10 mouse cellular contexts compared by ENCODE assay signal in genomic region chr4:136089748-136090583, GRCm38 (mm10). TPM values are rescaled to one million over a fixed set of nuclear protein-coding genes. Genes with fewer than 3 reads are reported as not detected.
DNase-seq lines count a peak whose midpoint lies in the region; ATAC-seq and TF ChIP-seq lines count a peak whose summit lies in the region.
"Had no signal": no experiment of that assay in that cellular context is flagged by ENCODE, and none has a peak within 500 bp of the region (broad histone marks: within the 10 kb centered on the region; RNA-seq: fewer than 3 reads in every experiment).

No protein-coding gene starts in this region.

- no peak for ATAC-seq in intestine, embryonic 14.5 days (replicated peaks; ENCODE audit: low FRiP score, low TSS enrichment, low read depth)
- no peak for ATAC-seq in limb, embryonic 14.5 days (ENCODE audit: low FRiP score, low read depth)
- no peak for ATAC-seq in forebrain, embryonic 15.5 days (replicated peaks)

- H3K27ac ChIP-seq in intestine, embryonic 14.5 days (ENCODE audit: low read depth): peak overlapping the region; percentile 38; the same call in 1 of the 2 replicates
- no peak overlapping the region for H3K27ac ChIP-seq in limb, embryonic 14.5 days (replicated peaks; ENCODE audit: low read depth, low read length)
- no peak overlapping the region for H3K27ac ChIP-seq in forebrain, embryonic 15.5 days (replicated peaks)
- H3K27ac ChIP-seq: hindbrain, embryonic 15.5 days had no signal

- no peak overlapping the region for H3K4me2 ChIP-seq in intestine, embryonic 14.5 days (ENCODE audit: low read length)
- H3K4me2 ChIP-seq in limb, embryonic 14.5 days (replicated peaks; ENCODE audit: low read depth, low read length, severe bottlenecking): no peak overlapping the region
- H3K4me2 ChIP-seq in forebrain, embryonic 15.5 days (replicated peaks): no peak overlapping the region
- H3K4me2 ChIP-seq: hindbrain, embryonic 15.5 days had no signal

- 58% methylated on average over 11 of the region's 11 CpGs for WGBS in intestine, embryonic 14.5 days
- 54% methylated on average over 11 of the region's 11 CpGs for WGBS in limb, embryonic 14.5 days
- WGBS in forebrain, embryonic 15.5 days: 58% methylated on average over 11 of the region's 11 CpGs

- DNase-seq in spleen, postnatal 36 days (ENCODE audit: low spot score in 2 of 2): peak; percentile 68
- no peak for DNase-seq in spleen, postnatal 14 days (ENCODE audit: low spot score in 2 of 2)
- DNase-seq in intestine, embryonic 14.5 days (ENCODE audit: low spot score): no peak
- DNase-seq in limb, embryonic 14.5 days (ENCODE audit: low spot score): peak; percentile 34
- no peak for DNase-seq in layer of hippocampus, postnatal 25 days (ENCODE audit: extremely low spot score in 1 of 2, low spot score in 1 of 2)
- DNase-seq in urinary bladder, adult 2 months (ENCODE audit: low spot score): no peak
- DNase-seq in layer of hippocampus, adult 11-12 months (ENCODE audit: low spot score): no peak
- DNase-seq: lung, adult 18-20 months had no signal

- no peak overlapping the region for H3K9ac ChIP-seq in intestine, embryonic 14.5 days (ENCODE audit: low read length)
- no peak overlapping the region for H3K9ac ChIP-seq in limb, embryonic 14.5 days (ENCODE audit: low read depth, low read length, severe bottlenecking)
- no peak overlapping the region for H3K9ac ChIP-seq in forebrain, embryonic 15.5 days (replicated peaks)
- H3K9ac ChIP-seq: hindbrain, embryonic 15.5 days had no signal

- 0 out of 2 replicates have a peak, but pooled peaks cover 3% of the 10 kb centered on the region for H3K9me3 ChIP-seq in intestine, embryonic 14.5 days (ENCODE audit: control insufficient read depth, low read length)
- 0 out of 2 replicates have a peak, but pooled peaks cover 3% of the 10 kb centered on the region for H3K9me3 ChIP-seq in limb, embryonic 14.5 days (ENCODE audit: control insufficient read depth, low read length)
- no peaks in the 10 kb centered on the region for H3K9me3 ChIP-seq in forebrain, embryonic 15.5 days
- H3K9me3 ChIP-seq: hindbrain, embryonic 15.5 days had no signal

- TF ChIP-seq POLR2A in limb, embryonic 14.5 days (IDR thresholded peaks at IDR 0.05; ENCODE audit: borderline replicate concordance, extremely low read depth, insufficient read depth, insufficient read length): no peak

- H3K36me3 ChIP-seq in intestine, embryonic 14.5 days (ENCODE audit: control insufficient read depth, insufficient read depth, low read length): no peaks in the 10 kb centered on the region
- H3K36me3 ChIP-seq in limb, embryonic 14.5 days (ENCODE audit: control insufficient read depth, insufficient read depth, low read length): no peaks in the 10 kb centered on the region
- H3K36me3 ChIP-seq in forebrain, embryonic 15.5 days: no peaks in the 10 kb centered on the region
- H3K36me3 ChIP-seq: hindbrain, embryonic 15.5 days had no signal

- 0 out of 2 replicates have a peak, but pooled peaks cover 6% of the 10 kb centered on the region for H3K4me1 ChIP-seq in intestine, embryonic 14.5 days (replicated peaks; ENCODE audit: control insufficient read depth, insufficient read depth, low read length)
- H3K4me1 ChIP-seq in limb, embryonic 14.5 days (ENCODE audit: control insufficient read depth, insufficient read depth, low read length): no peaks in the 10 kb centered on the region
- no peaks in the 10 kb centered on the region for H3K4me1 ChIP-seq in forebrain, embryonic 15.5 days

- H3K4me3 ChIP-seq in intestine, embryonic 14.5 days (ENCODE audit: low read depth, low read length): no peak overlapping the region
- H3K4me3 ChIP-seq in limb, embryonic 14.5 days (replicated peaks; ENCODE audit: low read length): no peak overlapping the region
- no peak overlapping the region for H3K4me3 ChIP-seq in forebrain, embryonic 15.5 days
- H3K4me3 ChIP-seq: hindbrain, embryonic 15.5 days had no signal

- no peaks in the 10 kb centered on the region for H3K27me3 ChIP-seq in intestine, embryonic 14.5 days (replicated peaks; ENCODE audit: control insufficient read depth, insufficient read depth, low read length)
- no peaks in the 10 kb centered on the region for H3K27me3 ChIP-seq in limb, embryonic 14.5 days (ENCODE audit: control insufficient read depth, insufficient read depth, low read length)
- H3K27me3 ChIP-seq in forebrain, embryonic 15.5 days: no peaks in the 10 kb centered on the region
- H3K27me3 ChIP-seq: hindbrain, embryonic 15.5 days had no signal

RNA-seq across cellular contexts. Expression of gene Rpl11, which starts 36.7 kb away (rescaled TPM):
- 575 and 596 TPM in 2 replicates for polyA plus RNA-seq in intestine, embryonic 14.5 days (2014; fragmentation: Nextera tagmentation; extraction: Ambion mirVana)
- polyA plus RNA-seq in limb, embryonic 14.5 days (2012; rRNA removed): 1,058 and 1,343 TPM in 2 replicates
- polyA plus RNA-seq in limb, embryonic 14.5 days (2014; fragmentation: Nextera tagmentation; extraction: Ambion mirVana): 547 and 591 TPM in 2 replicates
- 100 to 1,000 TPM; 262 to 319 TPM for total RNA-seq in layer of hippocampus, postnatal 25 days (2021)
- polyA plus RNA-seq in urinary bladder, adult 2 months (2012; rRNA removed): 979 and 1,127 TPM in 2 replicates
- 302 and 341 TPM in 2 replicates for polyA plus RNA-seq in forebrain, embryonic 15.5 days (2015; fragmentation: Nextera tagmentation; extraction: Ambion mirVana)

RNA-seq across cellular contexts. Expression of gene Id3, which starts 53.3 kb away (rescaled TPM):
- polyA plus RNA-seq in intestine, embryonic 14.5 days (2014; fragmentation: Nextera tagmentation; extraction: Ambion mirVana): 325 and 351 TPM in 2 replicates
- polyA plus RNA-seq in limb, embryonic 14.5 days (2012; rRNA removed): 417 and 561 TPM in 2 replicates
- 500 and 565 TPM in 2 replicates for polyA plus RNA-seq in limb, embryonic 14.5 days (2014; fragmentation: Nextera tagmentation; extraction: Ambion mirVana)
- 10 to 100 TPM; 51.7 to 62.5 TPM for total RNA-seq in layer of hippocampus, postnatal 25 days (2021)
- polyA plus RNA-seq in urinary bladder, adult 2 months (2012; rRNA removed): 272 and 386 TPM in 2 replicates
- polyA plus RNA-seq in forebrain, embryonic 15.5 days (2015; fragmentation: Nextera tagmentation; extraction: Ambion mirVana): 87.3 and 98.1 TPM in 2 replicates

Comparison
In these comparisons a context has a peak if more than half of its experiments do, and no peak if none do; other contexts are left out.
1. DNase-seq: peak in spleen, postnatal 36 days (2 of 2) and limb, embryonic 14.5 days (single experiment); none in spleen, postnatal 14 days (0 of 2), intestine, embryonic 14.5 days (single experiment), layer of hippocampus, postnatal 25 days (0 of 2), urinary bladder, adult 2 months (single experiment) and layer of hippocampus, adult 11-12 months (single experiment).